Mouse (Mus musculus) liver, adult 10 weeks (tissue): Measurements from ENCODE around the gene Gm10283. TPM values are rescaled to one million over a fixed set of nuclear protein-coding genes. Genes with fewer than 3 reads are reported as not detected.

ENCODE experiments used
- polyA plus RNA-seq: library from polyadenylated mRNA; stranded (reverse); fragments of 350-450 nt; fragmentation: Illumina TruSeq; extraction: RNeasy Lipid Tissue Mini Kit (QIAGEN cat#74804); gene quantifications from one replicate; pipeline ENCODE4 v1.2.3, GENCODE M21; 2014; ENCODE audit warnings: low read depth, low replicate concordance

Gene Gm10283
- polyA plus RNA-seq: not detected

DNA sequence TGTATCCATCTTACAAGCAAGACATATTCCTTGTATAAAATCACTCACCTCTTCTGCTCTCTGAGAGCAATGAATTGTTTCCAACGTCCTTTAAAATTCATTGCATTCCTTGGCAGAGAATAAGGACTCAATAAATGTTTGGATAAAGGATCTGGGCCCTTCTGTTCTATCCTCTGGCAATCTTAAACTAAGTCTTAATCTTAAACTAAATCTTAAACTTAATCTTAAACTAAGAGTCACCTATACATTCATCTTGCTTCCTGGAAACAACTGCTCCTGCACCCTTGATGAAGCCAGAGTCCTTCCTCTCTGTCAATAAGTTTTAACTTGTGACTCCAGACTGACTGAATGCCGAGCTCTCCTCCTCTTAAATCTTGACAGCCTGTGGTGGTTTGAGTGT is at the start of gene Gm10283:
Gene Gm10283 (minus strand): TSS at position 101 of the 400 bp plus-strand sequence.

GRCm38 (mm10) chr8:60505653-60506521 is 2.9 kb upstream of the Gm10283 start, which contains the start of gene Aadat:
Gene Aadat, plus strand, starts transcription at chr8:60505932.

Other genes starting within 250 kb of the Gm10283 start
- 370 TPM for gene Aadat, start 2.7 kb upstream of the Gm10283 start, polyA plus RNA-seq
- 0.21 TPM for gene Mfap3l, start 129.6 kb upstream of the Gm10283 start, polyA plus RNA-seq